Mouse (Mus musculus): ENCODE measurements around the gene Crybg1. TPM values are rescaled to one million over a fixed set of nuclear protein-coding genes. Genes with fewer than 3 reads are reported as not detected.
"Not testable (repeated sequence)": the region's sequence is repeated elsewhere in the genome, so short reads cannot be mapped to it uniquely, and the experiment has no call there.

Gene Crybg1
- polyA plus RNA-seq, 1 experiment from 2014 or later = 0.20 TPM

DNA sequence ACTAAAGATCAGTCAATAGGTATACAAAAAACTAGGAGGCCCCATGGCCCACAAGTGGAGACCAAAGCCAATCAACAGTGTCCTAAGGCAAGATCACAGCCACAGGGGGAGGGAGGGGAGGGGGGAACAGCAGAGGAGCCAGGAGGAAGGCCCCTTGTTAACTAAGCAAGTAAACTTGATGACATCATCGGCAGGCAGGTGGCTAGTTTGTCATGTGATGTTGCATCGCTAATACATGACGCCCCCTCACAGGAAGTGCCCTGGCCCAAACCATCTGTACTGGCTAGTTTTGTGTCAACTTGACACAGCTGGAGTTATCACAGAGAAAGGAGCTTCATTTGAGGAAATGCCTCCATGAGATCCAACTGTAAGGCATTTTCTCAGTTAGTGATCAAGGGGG is 167.9 kb downstream of the Crybg1 start:
- 83% methylated on average over 3 of the region's 3 CpGs for WGBS

DNA sequence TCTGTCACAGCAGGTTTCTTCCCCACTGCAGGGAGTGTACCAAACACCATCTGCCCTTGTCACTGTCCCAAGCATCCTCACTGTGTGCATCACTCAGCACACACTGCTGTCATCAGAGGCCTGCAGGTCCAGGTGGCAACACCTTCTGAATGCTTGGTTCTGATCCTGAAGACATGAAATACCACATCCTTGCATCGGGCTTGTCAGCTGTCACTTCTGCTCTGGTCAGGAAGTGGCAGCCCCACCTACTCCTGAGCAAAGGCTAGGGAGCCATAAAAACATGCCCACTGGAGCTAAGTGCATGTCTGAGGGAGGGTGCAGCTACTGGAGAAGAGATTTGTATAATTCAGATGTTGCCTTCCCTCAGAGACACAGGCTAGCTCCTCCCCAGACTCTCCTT is 168.6 kb downstream of the Crybg1 start:
- no peak overlapping the region for H3K4me2 ChIP-seq (ENCODE audit: low read length)
- 91% methylated on average over 1 of the region's 1 CpGs for WGBS
- no peak overlapping the region for H3K4me3 ChIP-seq (ENCODE audit: low read depth, low read length)
- H3K9me3 ChIP-seq (replicated peaks; ENCODE audit: control insufficient read depth, low read length) = no peaks in the 10 kb centered on the region
- no peaks in the 10 kb centered on the region for H3K36me3 ChIP-seq (ENCODE audit: control insufficient read depth, insufficient read depth, low read length)
- ATAC-seq (no peak), DNase-seq (ENCODE audit: low spot score) (no peak)
- no peak overlapping the region for H3K9ac ChIP-seq (ENCODE audit: low read length)
- no peaks in the 10 kb centered on the region for H3K27me3 ChIP-seq (replicated peaks; ENCODE audit: control insufficient read depth, insufficient read depth, low read length)
- no peaks in the 10 kb centered on the region for H3K4me1 ChIP-seq (ENCODE audit: control insufficient read depth, insufficient read depth, low read length)
- no peak overlapping the region for H3K27ac ChIP-seq (ENCODE audit: low read depth, low read length)

More for the DNA sequence above, 167.9 kb downstream of the Crybg1 start:
- not testable (repeated sequence) for H3K27ac ChIP-seq (ENCODE audit: low read depth, low read length); H3K9ac ChIP-seq (ENCODE audit: low read length); H3K27me3 ChIP-seq (replicated peaks; ENCODE audit: control insufficient read depth, insufficient read depth, low read length); H3K36me3 ChIP-seq (ENCODE audit: control insufficient read depth, insufficient read depth, low read length); DNase-seq (ENCODE audit: low spot score); ATAC-seq; H3K4me3 ChIP-seq (ENCODE audit: low read depth, low read length); H3K4me1 ChIP-seq (ENCODE audit: control insufficient read depth, insufficient read depth, low read length); H3K9me3 ChIP-seq (replicated peaks; ENCODE audit: control insufficient read depth, low read length); H3K4me2 ChIP-seq (ENCODE audit: low read length)

DNA sequence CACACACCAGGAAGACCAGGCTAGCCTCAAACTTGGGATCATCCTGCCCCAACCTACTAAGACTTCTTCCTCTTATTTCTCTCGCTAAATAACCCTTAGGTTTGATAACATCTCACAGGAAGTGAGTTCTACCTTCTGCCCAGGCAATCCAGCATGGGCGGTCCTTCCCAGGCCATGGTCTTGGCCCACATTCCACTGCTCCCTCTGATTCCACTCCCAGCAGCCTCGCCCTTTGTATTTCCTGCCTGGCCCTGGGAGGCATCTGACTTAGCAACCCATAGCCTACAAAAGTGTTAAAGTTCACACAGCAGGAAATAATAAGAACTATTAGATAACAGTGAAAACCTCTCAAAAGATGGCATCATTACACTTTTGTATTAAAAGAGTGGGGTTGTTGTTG is 171.3 kb downstream of the Crybg1 start:
- no peak for DNase-seq (ENCODE audit: low spot score)
- no peak for ATAC-seq
- Histone ChIP-seq H3K9ac (ENCODE audit: low read length) (no peak overlapping the region), H3K27me3 (replicated peaks; ENCODE audit: control insufficient read depth, insufficient read depth, low read length) (no peaks in the 10 kb centered on the region), H3K27ac (ENCODE audit: low read depth, low read length) (no peak overlapping the region), H3K4me3 (ENCODE audit: low read depth, low read length) (no peak overlapping the region), H3K4me1 (ENCODE audit: control insufficient read depth, insufficient read depth, low read length) (no peaks in the 10 kb centered on the region), H3K9me3 (replicated peaks; ENCODE audit: control insufficient read depth, low read length) (no peaks in the 10 kb centered on the region), H3K36me3 (ENCODE audit: control insufficient read depth, insufficient read depth, low read length) (no peaks in the 10 kb centered on the region), H3K4me2 (ENCODE audit: low read length) (no peak overlapping the region)
- WGBS = 70% methylated on average over 3 of the region's 3 CpGs

DNA sequence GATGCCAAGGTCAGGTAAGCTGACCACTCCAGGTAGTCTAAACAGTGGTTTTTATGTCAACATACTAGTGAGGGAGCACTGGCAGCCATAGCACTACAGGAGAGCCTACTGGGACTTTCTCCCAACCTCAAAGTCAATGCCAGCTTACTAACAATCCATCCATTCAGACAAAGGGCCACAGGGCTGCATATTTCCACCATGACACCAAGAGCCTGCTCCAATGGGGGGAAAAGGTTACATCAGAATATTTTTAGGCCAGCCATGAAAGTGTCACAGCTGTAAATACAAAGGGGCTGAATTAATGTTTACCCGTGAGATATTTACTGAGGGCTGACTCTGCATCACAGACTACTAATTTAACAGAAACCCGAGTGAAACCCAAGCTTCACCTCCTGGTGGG is 175.4 kb downstream of the Crybg1 start:
- H3K9ac ChIP-seq (ENCODE audit: low read length) = no peak overlapping the region
- no peak overlapping the region for H3K4me3 ChIP-seq (ENCODE audit: low read depth, low read length)
- DNase-seq (ENCODE audit: low spot score) (no peak), ATAC-seq (no peak)
- H3K36me3 ChIP-seq (ENCODE audit: control insufficient read depth, insufficient read depth, low read length) = no peaks in the 10 kb centered on the region
- H3K4me1 ChIP-seq (ENCODE audit: control insufficient read depth, insufficient read depth, low read length) = no peaks in the 10 kb centered on the region
- 45% methylated on average over 2 of the region's 2 CpGs for WGBS
- H3K27me3 ChIP-seq (replicated peaks; ENCODE audit: control insufficient read depth, insufficient read depth, low read length) = no peaks in the 10 kb centered on the region
- no peak overlapping the region for H3K27ac ChIP-seq (ENCODE audit: low read depth, low read length)
- H3K9me3 ChIP-seq (replicated peaks; ENCODE audit: control insufficient read depth, low read length) = no peaks in the 10 kb centered on the region
- H3K4me2 ChIP-seq (ENCODE audit: low read length) = no peak overlapping the region

DNA sequence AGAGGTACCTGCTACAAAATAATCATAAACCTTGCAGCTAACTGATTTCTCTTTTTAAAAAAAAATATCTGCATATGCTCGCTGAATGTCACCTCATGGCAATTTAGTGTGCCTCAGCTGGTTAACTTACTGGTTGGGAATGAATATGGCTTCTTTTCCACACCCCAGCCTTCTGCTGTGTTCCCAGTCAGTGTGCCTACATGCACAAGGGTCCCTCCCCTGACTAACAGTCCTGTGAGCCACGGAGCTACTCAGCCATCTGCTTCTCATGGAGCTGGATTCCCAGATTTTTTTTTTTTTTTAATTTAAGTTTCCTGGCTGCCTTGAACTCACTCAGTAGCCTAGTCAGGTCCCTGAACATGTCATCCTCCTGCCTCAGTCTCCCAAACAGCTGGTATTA is 183.7 kb downstream of the Crybg1 start:
- Histone ChIP-seq H3K4me2 (ENCODE audit: low read length) (no peak overlapping the region), H3K4me3 (ENCODE audit: low read depth, low read length) (no peak overlapping the region), H3K27ac (ENCODE audit: low read depth, low read length) (no peak overlapping the region), H3K9me3 (replicated peaks; ENCODE audit: control insufficient read depth, low read length) (no peaks in the 10 kb centered on the region), H3K36me3 (ENCODE audit: control insufficient read depth, insufficient read depth, low read length) (no peaks in the 10 kb centered on the region), H3K27me3 (replicated peaks; ENCODE audit: control insufficient read depth, insufficient read depth, low read length) (no peaks in the 10 kb centered on the region), H3K9ac (ENCODE audit: low read length) (no peak overlapping the region), H3K4me1 (ENCODE audit: control insufficient read depth, insufficient read depth, low read length) (no peaks in the 10 kb centered on the region)
- WGBS = 70% methylated on average over 2 of the region's 2 CpGs
- ATAC-seq (peak; percentile 69; the same call in 1 of the 2 replicates), DNase-seq (ENCODE audit: low spot score) (peak; percentile 55)

GRCm38 (mm10) chr10:43953942-43954341 is 194.7 kb downstream of the Crybg1 start:
- Histone ChIP-seq H3K4me2 (ENCODE audit: low read length) (no peak overlapping the region), H3K4me3 (ENCODE audit: low read depth, low read length) (no peak overlapping the region), H3K9ac (ENCODE audit: low read length) (no peak overlapping the region), H3K9me3 (replicated peaks; ENCODE audit: control insufficient read depth, low read length) (no peaks in the 10 kb centered on the region), H3K27me3 (replicated peaks; ENCODE audit: control insufficient read depth, insufficient read depth, low read length) (no peaks in the 10 kb centered on the region), H3K36me3 (ENCODE audit: control insufficient read depth, insufficient read depth, low read length) (no peaks in the 10 kb centered on the region), H3K4me1 (ENCODE audit: control insufficient read depth, insufficient read depth, low read length) (no peaks in the 10 kb centered on the region), H3K27ac (ENCODE audit: low read depth, low read length) (no peak overlapping the region)
- DNase-seq (ENCODE audit: low spot score) (peak; percentile 87), ATAC-seq (peak; percentile 74)

DNA sequence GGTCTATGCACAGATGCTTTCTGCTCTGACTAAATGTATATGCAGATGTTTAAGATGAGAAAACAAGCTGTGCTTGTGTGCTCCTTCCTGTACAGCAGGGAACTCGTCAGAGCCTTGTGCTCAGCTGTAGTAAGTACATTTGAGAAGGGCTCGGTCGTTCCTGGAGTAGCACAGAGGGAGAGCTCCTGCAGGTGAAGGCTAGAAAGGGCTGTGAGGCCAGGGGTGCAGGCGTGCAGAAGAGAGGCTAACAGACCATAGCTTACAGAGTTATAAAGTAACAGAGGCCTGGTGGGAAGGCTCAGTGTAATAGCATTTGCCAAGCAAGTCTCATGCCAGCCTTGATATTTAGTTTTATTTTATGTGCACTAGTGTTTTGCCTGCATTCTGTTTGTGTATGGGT is 203.2 kb downstream of the Crybg1 start:
- Histone ChIP-seq H3K9me3 (replicated peaks; ENCODE audit: control insufficient read depth, low read length) (no peaks in the 10 kb centered on the region), H3K4me3 (ENCODE audit: low read depth, low read length) (no peak overlapping the region), H3K9ac (ENCODE audit: low read length) (no peak overlapping the region), H3K36me3 (ENCODE audit: control insufficient read depth, insufficient read depth, low read length) (peaks cover 9% of the 10 kb centered on the region; the same call in 1 of the 2 replicates), H3K4me1 (ENCODE audit: control insufficient read depth, insufficient read depth, low read length) (no peaks in the 10 kb centered on the region), H3K27ac (ENCODE audit: low read depth, low read length) (no peak overlapping the region), H3K27me3 (replicated peaks; ENCODE audit: control insufficient read depth, insufficient read depth, low read length) (no peaks in the 10 kb centered on the region), H3K4me2 (ENCODE audit: low read length) (no peak overlapping the region)
- WGBS = 86% methylated on average over 4 of the region's 4 CpGs
- DNase-seq (ENCODE audit: low spot score) = no peak
- ATAC-seq = no peak

DNA sequence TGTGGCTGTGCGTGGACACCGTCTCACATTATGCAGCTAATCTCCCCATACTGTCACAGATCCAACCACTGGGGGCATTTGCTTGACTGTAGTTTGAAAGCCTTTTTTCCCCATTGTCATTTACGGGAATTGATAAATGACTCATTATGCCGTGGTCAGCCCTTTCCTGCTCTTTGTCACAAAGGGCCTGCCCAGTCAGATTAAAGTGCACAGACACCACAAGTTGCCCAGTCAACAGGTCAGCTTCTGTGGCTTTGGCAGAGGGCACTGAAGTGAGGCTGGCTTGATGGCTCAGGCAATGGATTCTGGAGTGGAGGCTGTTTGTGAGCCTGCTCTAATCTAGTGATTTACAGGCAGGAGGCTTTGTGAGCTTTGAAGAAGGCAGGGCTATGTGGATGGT is 204.9 kb downstream of the Crybg1 start:
- WGBS = 52% methylated on average over 4 of the region's 4 CpGs
- DNase-seq (ENCODE audit: low spot score) = no peak

GRCm38 (mm10) chr10:43939136-43939662 is 209.5 kb downstream of the Crybg1 start:
- ATAC-seq = no peak
- H3K9ac ChIP-seq (ENCODE audit: low read length) = no peak overlapping the region; the same call in 1 of the 2 replicates
- no peaks in the 10 kb centered on the region for H3K27me3 ChIP-seq (replicated peaks; ENCODE audit: control insufficient read depth, insufficient read depth, low read length)
- WGBS = 85% methylated on average over 6 of the region's 6 CpGs
- H3K9me3 ChIP-seq (replicated peaks; ENCODE audit: control insufficient read depth, low read length) = no peaks in the 10 kb centered on the region
- no peak overlapping the region for H3K4me2 ChIP-seq (ENCODE audit: low read length)
- H3K27ac ChIP-seq (ENCODE audit: low read depth, low read length) = no peak overlapping the region
- no peak overlapping the region for H3K4me3 ChIP-seq (ENCODE audit: low read depth, low read length)
- no peaks in the 10 kb centered on the region for H3K4me1 ChIP-seq (ENCODE audit: control insufficient read depth, insufficient read depth, low read length)
- DNase-seq (ENCODE audit: low spot score) = no peak
- H3K36me3 ChIP-seq (ENCODE audit: control insufficient read depth, insufficient read depth, low read length) = peaks cover 6% of the 10 kb centered on the region; the same call in 1 of the 2 replicates

More for the DNA sequence above, 204.9 kb downstream of the Crybg1 start:
- peaks cover 9% of the 10 kb centered on the region; the same call in 1 of the 2 replicates for H3K36me3 ChIP-seq (ENCODE audit: control insufficient read depth, insufficient read depth, low read length)
- H3K4me1 ChIP-seq (ENCODE audit: control insufficient read depth, insufficient read depth, low read length) = no peaks in the 10 kb centered on the region
- no peak overlapping the region for H3K4me3 ChIP-seq (ENCODE audit: low read depth, low read length)
- no peaks in the 10 kb centered on the region for H3K9me3 ChIP-seq (replicated peaks; ENCODE audit: control insufficient read depth, low read length)
- no peak overlapping the region for H3K9ac ChIP-seq (ENCODE audit: low read length)
- no peak overlapping the region for H3K27ac ChIP-seq (ENCODE audit: low read depth, low read length)
- H3K4me2 ChIP-seq (ENCODE audit: low read length) = no peak overlapping the region
- no peaks in the 10 kb centered on the region for H3K27me3 ChIP-seq (replicated peaks; ENCODE audit: control insufficient read depth, insufficient read depth, low read length)
- no peak for ATAC-seq

Data from forebrain, embryonic 14.5 days (tissue).